Mouse (Mus musculus) midbrain, embryonic 13.5 days (tissue): Measurements from ENCODE around the gene Asgr1. TPM values are rescaled to one million over a fixed set of nuclear protein-coding genes. Genes with fewer than 3 reads are reported as not detected.

Experiments used
- ATAC-seq: fragments of 200-750 bp; cut with Nextera tagmentation; 2 replicates; pipeline ENCODE4 v1.8.0; 2017; ENCODE audit warnings: mild to moderate bottlenecking, moderate TSS enrichment, moderate library complexity
- H3K27ac ChIP-seq: fragments of 300-500 bp; sonication (generic); 2 replicates; pipeline ENCODE4 v1.5.1; 2015; ENCODE audit warnings: inconsistent platforms, mild to moderate bottlenecking, moderate library complexity
- H3K27me3 ChIP-seq: fragments of 300-500 bp; sonication (generic); 2 replicates; pipeline ENCODE4 v1.6.1; 2015; ENCODE audit warnings: mild to moderate bottlenecking, inconsistent platforms
- H3K36me3 ChIP-seq: fragments of 300-500 bp; sonication (generic); 2 replicates; pipeline ENCODE4 v1.6.1; 2015; ENCODE audit warnings: mild to moderate bottlenecking, inconsistent platforms
- H3K4me1 ChIP-seq: fragments of 300-500 bp; sonication (generic); replicated peaks from 2 replicates; pipeline ENCODE4 v1.6.1; 2015; ENCODE audit warnings: inconsistent platforms
- H3K4me2 ChIP-seq: fragments of 300-500 bp; sonication (generic); replicated peaks from 2 replicates; pipeline ENCODE4 v1.6.1; 2015; ENCODE audit warnings: moderate library complexity, mild to moderate bottlenecking, inconsistent platforms
- H3K4me3 ChIP-seq: fragments of 300-500 bp; sonication (generic); replicated peaks from 2 replicates; pipeline ENCODE4 v1.5.1; 2015; ENCODE audit warnings: mild to moderate bottlenecking, inconsistent platforms
- H3K9ac ChIP-seq: fragments of 300-500 bp; sonication (generic); replicated peaks from 2 replicates; pipeline ENCODE4 v1.6.1; 2015; ENCODE audit warnings: mild to moderate bottlenecking, inconsistent platforms
- H3K9me3 ChIP-seq: fragments of 300-500 bp; sonication (generic); 2 replicates; pipeline ENCODE4 v1.6.1; 2016; ENCODE audit warnings: mild to moderate bottlenecking, inconsistent platforms
- WGBS: fragments of 180-500 bp; shearing (Covaris S2); methylation state at CpG from one replicate; pipeline ENCODE4 v1.1.7; 2015; 5-methylcytosine and 5-hydroxymethylcytosine counted together
- polyA plus RNA-seq: library from polyadenylated mRNA; unstranded; fragments of >200 nt; fragmentation: Nextera tagmentation; extraction: Ambion mirVana; gene quantifications from 2 replicates; pipeline ENCODE4 v1.2.1, GENCODE M21; 2015

Gene Asgr1
- polyA plus RNA-seq, 1 experiment from 2014 or later = 0.97 TPM

- Histone ChIP-seq H3K4me3 (peak overlapping the region; percentile 43), H3K27me3 (no peaks in the 10 kb centered on the region), H3K9ac (peak overlapping the region; percentile 61), H3K4me1 (peaks cover 73% of the 10 kb centered on the region), H3K4me2 (peak overlapping the region; percentile 74), H3K27ac (peak overlapping the region; percentile 96), H3K9me3 (no peaks in the 10 kb centered on the region), H3K36me3 (peaks cover 31% of the 10 kb centered on the region)
- 17% methylated on average over 12 of the region's 12 CpGs for whole genome bisulfite sequencing
- ATAC-seq = peak; percentile 11
Observed at GRCm38 (mm10) chr11:70028401-70029129, 25.3 kb upstream of the Asgr1 start.

GRCm38 (mm10) chr11:70029130-70029801 is 24.6 kb upstream of the Asgr1 start:
- Histone ChIP-seq H3K9me3 (no peaks in the 10 kb centered on the region), H3K27me3 (no peaks in the 10 kb centered on the region), H3K36me3 (peaks cover 37% of the 10 kb centered on the region), H3K4me2 (peak overlapping the region; percentile 74), H3K4me3 (peak overlapping the region; percentile 43), H3K9ac (peak overlapping the region; percentile 67), H3K27ac (peak overlapping the region; percentile 96), H3K4me1 (peaks cover 67% of the 10 kb centered on the region)
- WGBS = 0% methylated on average over 20 of the region's 20 CpGs
- ATAC-seq = peak; percentile 96

GRCm38 (mm10) chr11:70029829-70030550 is 23.9 kb upstream of the Asgr1 start:
- Histone ChIP-seq H3K36me3 (peaks cover 42% of the 10 kb centered on the region), H3K4me3 (peak overlapping the region; percentile 43), H3K9ac (peak overlapping the region; percentile 67), H3K4me2 (peak overlapping the region; percentile 74), H3K27me3 (no peaks in the 10 kb centered on the region), H3K4me1 (peaks cover 60% of the 10 kb centered on the region), H3K9me3 (no peaks in the 10 kb centered on the region), H3K27ac (peak overlapping the region; percentile 96)
- WGBS = 16% methylated on average over 11 of the region's 11 CpGs
- ATAC-seq = peak; percentile 49

GRCm38 (mm10) chr11:70030651-70031320 is 23.1 kb upstream of the Asgr1 start:
- Histone ChIP-seq H3K36me3 (peaks cover 45% of the 10 kb centered on the region), H3K27ac (peak overlapping the region; percentile 96), H3K27me3 (no peaks in the 10 kb centered on the region), H3K4me3 (peak overlapping the region; percentile 43), H3K9ac (peak overlapping the region; percentile 67), H3K4me1 (peaks cover 52% of the 10 kb centered on the region), H3K4me2 (peak overlapping the region; percentile 74), H3K9me3 (no peaks in the 10 kb centered on the region)
- WGBS = 90% methylated on average over 28 of the region's 28 CpGs
- no peak for ATAC-seq

- Histone ChIP-seq H3K9me3 (no peaks in the 10 kb centered on the region), H3K27me3 (no peaks in the 10 kb centered on the region), H3K4me1 (peaks cover 47% of the 10 kb centered on the region), H3K4me3 (no peak overlapping the region), H3K9ac (no peak overlapping the region), H3K36me3 (peaks cover 45% of the 10 kb centered on the region), H3K4me2 (no peak overlapping the region; the same call in 1 of the 2 replicates), H3K27ac (no peak overlapping the region)
- WGBS = 95% methylated on average over 11 of the region's 11 CpGs
- no peak for ATAC-seq
Observed at GRCm38 (mm10) chr11:70031321-70031670, 22.6 kb upstream of the Asgr1 start.

- H3K4me3 ChIP-seq = no peak overlapping the region
- H3K27me3 ChIP-seq = no peaks in the 10 kb centered on the region
- H3K9me3 ChIP-seq = no peaks in the 10 kb centered on the region
- WGBS = 85% methylated on average over 7 of the region's 7 CpGs
- no peaks in the 10 kb centered on the region for H3K4me1 ChIP-seq
- ATAC-seq = no peak
- no peak overlapping the region for H3K4me2 ChIP-seq
- no peak overlapping the region for H3K9ac ChIP-seq
- H3K36me3 ChIP-seq = peaks cover 76% of the 10 kb centered on the region
- no peak overlapping the region for H3K27ac ChIP-seq
Observed at GRCm38 (mm10) chr11:70038174-70038573, 15.7 kb upstream of the Asgr1 start.

- H3K27ac ChIP-seq = no peak overlapping the region
- no peaks in the 10 kb centered on the region for H3K9me3 ChIP-seq
- no peak overlapping the region for H3K9ac ChIP-seq
- no peaks in the 10 kb centered on the region for H3K27me3 ChIP-seq
- peaks cover 78% of the 10 kb centered on the region for H3K36me3 ChIP-seq
- ATAC-seq = no peak
- H3K4me3 ChIP-seq = no peak overlapping the region
- H3K4me1 ChIP-seq = 0 out of 2 replicates have a peak, but pooled peaks cover 6% of the 10 kb centered on the region
- 95% methylated on average over 10 of the region's 10 CpGs for WGBS
- H3K4me2 ChIP-seq = no peak overlapping the region
Observed at GRCm38 (mm10) chr11:70039631-70040030, 14.3 kb upstream of the Asgr1 start.

- Histone ChIP-seq H3K4me3 (no peak overlapping the region), H3K4me2 (no peak overlapping the region), H3K27me3 (no peaks in the 10 kb centered on the region), H3K9ac (no peak overlapping the region), H3K36me3 (peaks cover 78% of the 10 kb centered on the region), H3K9me3 (no peaks in the 10 kb centered on the region), H3K4me1 (0 out of 2 replicates have a peak, but pooled peaks cover 6% of the 10 kb centered on the region), H3K27ac (no peak overlapping the region)
- WGBS = 90% methylated on average over 7 of the region's 7 CpGs
- ATAC-seq = no peak
Observed at GRCm38 (mm10) chr11:70040184-70040583, 13.7 kb upstream of the Asgr1 start.

GRCm38 (mm10) chr11:70042309-70043085 is 11.4 kb upstream of the Asgr1 start:
- H3K9me3 ChIP-seq = no peaks in the 10 kb centered on the region
- 91% methylated on average over 23 of the region's 23 CpGs for WGBS
- H3K27me3 ChIP-seq = no peaks in the 10 kb centered on the region
- no peak overlapping the region for H3K9ac ChIP-seq
- no peak for ATAC-seq
- H3K27ac ChIP-seq = no peak overlapping the region
- 0 out of 2 replicates have a peak, but pooled peaks cover 6% of the 10 kb centered on the region for H3K4me1 ChIP-seq
- H3K4me2 ChIP-seq = no peak overlapping the region
- peaks cover 76% of the 10 kb centered on the region for H3K36me3 ChIP-seq
- H3K4me3 ChIP-seq = no peak overlapping the region

GRCm38 (mm10) chr11:70043665-70044064 is 10.2 kb upstream of the Asgr1 start:
- 81% methylated on average over 7 of the region's 7 CpGs for WGBS
- peaks cover 65% of the 10 kb centered on the region for H3K36me3 ChIP-seq
- 0 out of 2 replicates have a peak, but pooled peaks cover 6% of the 10 kb centered on the region for H3K4me1 ChIP-seq
- no peak for ATAC-seq
- H3K4me3 ChIP-seq = no peak overlapping the region
- H3K9ac ChIP-seq = no peak overlapping the region
- H3K9me3 ChIP-seq = no peaks in the 10 kb centered on the region
- no peak overlapping the region for H3K4me2 ChIP-seq
- no peak overlapping the region for H3K27ac ChIP-seq
- no peaks in the 10 kb centered on the region for H3K27me3 ChIP-seq

GRCm38 (mm10) chr11:70045435-70045834 is 8.4 kb upstream of the Asgr1 start:
- Histone ChIP-seq H3K27me3 (no peaks in the 10 kb centered on the region), H3K36me3 (peaks cover 49% of the 10 kb centered on the region), H3K4me2 (no peak overlapping the region), H3K9me3 (no peaks in the 10 kb centered on the region), H3K9ac (no peak overlapping the region), H3K4me1 (0 out of 2 replicates have a peak, but pooled peaks cover 6% of the 10 kb centered on the region), H3K4me3 (no peak overlapping the region), H3K27ac (0 out of 2 replicates have a peak overlapping the region, but pooled peaks have one; percentile 27)
- 34% methylated on average over 9 of the region's 9 CpGs for WGBS
- ATAC-seq = no peak
